Mouse (Mus musculus) cortical plate, adult 2 months (tissue): ENCODE results near the gene Ifih1.

ENCODE experiments used
- CTCF ChIP-seq: fragments of 200-500 bp; IDR thresholded peaks from 2 replicates; pipeline ENCODE4 v1.5.1; 2011; ENCODE audit warnings: mild to moderate bottlenecking, control low read depth, low read length; ENCODE audit not compliant: insufficient read depth; ENCODE audit errors: extremely low read depth
- POLR2A ChIP-seq: fragments of 200-500 bp; IDR thresholded peaks from 2 replicates; pipeline ENCODE4 v1.6.1; 2011; ENCODE audit warnings: mild to moderate bottlenecking, low read length, control low read depth; ENCODE audit not compliant: insufficient read depth; ENCODE audit errors: extremely low read depth

- no peak for TF ChIP-seq POLR2A
- TF ChIP-seq CTCF = no peak
Measured at GRCm38 (mm10) chr2:62652466-62652865, 6.4 kb upstream of the Ifih1 start.
